Comparison of ENCODE assay signal across 36 mouse cellular contexts in the genomic region with DNA sequence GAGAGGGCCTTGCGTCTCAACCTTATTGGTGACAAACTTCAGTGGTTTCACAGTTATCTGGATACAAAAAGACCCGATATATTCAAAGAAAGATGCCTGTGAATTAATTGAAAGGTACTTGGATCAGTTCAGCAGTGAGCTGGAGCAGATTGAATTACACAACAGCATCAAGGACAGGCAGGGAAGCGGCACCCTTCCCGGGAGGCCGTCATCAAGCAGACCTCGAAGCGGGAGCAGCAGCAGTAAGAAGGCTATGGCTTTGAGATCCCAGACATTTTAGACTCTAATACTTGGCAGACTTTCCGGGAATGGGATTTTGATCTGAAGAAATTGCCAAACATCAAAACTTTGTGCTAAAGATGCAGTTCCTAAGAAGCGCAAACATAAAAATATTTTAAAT. TPM values are rescaled to one million over a fixed set of nuclear protein-coding genes. Genes with fewer than 3 reads are reported as not detected.
DNase-seq lines count a peak whose midpoint lies in the region; ATAC-seq and TF ChIP-seq lines count a peak whose summit lies in the region.
"Had no signal": no experiment of that assay in that cellular context is flagged by ENCODE, and none has a peak within 500 bp of the region (broad histone marks: within the 10 kb centered on the region; RNA-seq: fewer than 3 reads in every experiment).

No protein-coding gene starts in this region.

- no peak overlapping the region for H3K4me2 ChIP-seq in kidney, postnatal 0 days (ENCODE audit: low read length)
- no peak overlapping the region for H3K4me2 ChIP-seq in kidney, embryonic 14.5 days (replicated peaks; ENCODE audit: low read depth, low read length)
- no peak overlapping the region for H3K4me2 ChIP-seq in midbrain, embryonic 13.5 days (replicated peaks)
- H3K4me2 ChIP-seq: embryonic facial prominence, embryonic 15.5 days; heart, embryonic 11.5 days; hindbrain, embryonic 12.5 days; hindbrain, embryonic 15.5 days had no signal

- peak; percentile 58 for DNase-seq in adrenal gland, postnatal 10 days
- DNase-seq in adrenal gland, postnatal 4 days (ENCODE audit: low spot score in 2 of 2), result no peak
- DNase-seq in kidney, postnatal 0 days (ENCODE audit: low spot score), result peak; percentile 21
- peak; percentile 34 for DNase-seq in adrenal gland, postnatal 25 days
- peak; percentile 42 for DNase-seq in testis, postnatal 10 days (ENCODE audit: low spot score)
- DNase-seq: B cell, adult 2 months; cerebellum, adult 11 months; cerebellum, adult 2 months; cerebellum, postnatal 36 days; embryo, embryonic 11 days; forebrain, postnatal 0 days; gastrocnemius, adult 2 months; gastrocnemius, postnatal 14 days; heart, adult 11 months had no signal

- no peak for TF ChIP-seq CTCF in kidney, postnatal 0 days (IDR thresholded peaks at IDR 0.05; ENCODE audit: low read depth)

- H3K4me3 ChIP-seq in kidney, postnatal 0 days (replicated peaks; ENCODE audit: low read depth, low read length), result no peak overlapping the region
- no peak overlapping the region for H3K4me3 ChIP-seq in kidney, embryonic 14.5 days (ENCODE audit: low read length)
- no peak overlapping the region for H3K4me3 ChIP-seq in midbrain, embryonic 13.5 days (replicated peaks)
- H3K4me3 ChIP-seq: embryonic facial prominence, embryonic 15.5 days; gastrocnemius, adult 2 months; hindbrain, embryonic 12.5 days; hindbrain, embryonic 15.5 days had no signal

- no peaks in the 10 kb centered on the region for H3K9me3 ChIP-seq in kidney, postnatal 0 days (replicated peaks; ENCODE audit: low read length)
- H3K9me3 ChIP-seq in kidney, embryonic 14.5 days (ENCODE audit: control insufficient read depth, low read length), result no peaks in the 10 kb centered on the region
- H3K9me3 ChIP-seq in midbrain, embryonic 13.5 days, result no peaks in the 10 kb centered on the region
- H3K9me3 ChIP-seq: embryonic facial prominence, embryonic 15.5 days; G1E; hindbrain, embryonic 12.5 days; hindbrain, embryonic 15.5 days had no signal

- H3K27me3 ChIP-seq in kidney, postnatal 0 days (ENCODE audit: insufficient read depth, low read length), result no peaks in the 10 kb centered on the region
- no peaks in the 10 kb centered on the region for H3K27me3 ChIP-seq in kidney, embryonic 14.5 days (ENCODE audit: control insufficient read depth, insufficient read depth, low read length)
- H3K27me3 ChIP-seq in midbrain, embryonic 13.5 days, result no peaks in the 10 kb centered on the region
- H3K27me3 ChIP-seq: CH12.LX; embryonic facial prominence, embryonic 15.5 days; hindbrain, embryonic 12.5 days; hindbrain, embryonic 15.5 days had no signal

- no peak overlapping the region for H3K27ac ChIP-seq in kidney, postnatal 0 days
- no peak overlapping the region for H3K27ac ChIP-seq in kidney, embryonic 14.5 days (ENCODE audit: low read depth, low read length)
- no peak overlapping the region for H3K27ac ChIP-seq in midbrain, embryonic 13.5 days
- H3K27ac ChIP-seq: embryonic facial prominence, embryonic 15.5 days; gastrocnemius, adult 2 months; hindbrain, embryonic 12.5 days; hindbrain, embryonic 15.5 days had no signal

- H3K36me3 ChIP-seq in kidney, postnatal 0 days (ENCODE audit: insufficient read depth, low read length), result no peaks in the 10 kb centered on the region
- no peaks in the 10 kb centered on the region for H3K36me3 ChIP-seq in kidney, embryonic 14.5 days (ENCODE audit: control insufficient read depth, insufficient read depth, low read length)
- no peaks in the 10 kb centered on the region for H3K36me3 ChIP-seq in midbrain, embryonic 13.5 days
- H3K36me3 ChIP-seq: embryonic facial prominence, embryonic 15.5 days; G1E; hindbrain, embryonic 12.5 days; hindbrain, embryonic 15.5 days had no signal

- ATAC-seq in kidney, postnatal 0 days (replicated peaks; ENCODE audit: low FRiP score, low read depth), result no peak
- ATAC-seq in kidney, embryonic 14.5 days (ENCODE audit: low FRiP score, low TSS enrichment), result no peak
- no peak for ATAC-seq in midbrain, embryonic 13.5 days
- ATAC-seq: forebrain, embryonic 14.5 days; forebrain, postnatal 0 days; intestine, postnatal 0 days; Patski had no signal

- H3K9ac ChIP-seq in kidney, postnatal 0 days (ENCODE audit: low read depth, low read length), result no peak overlapping the region
- no peak overlapping the region for H3K9ac ChIP-seq in kidney, embryonic 14.5 days (ENCODE audit: low read depth, low read length)
- H3K9ac ChIP-seq in midbrain, embryonic 13.5 days (replicated peaks), result no peak overlapping the region
- H3K9ac ChIP-seq: embryonic facial prominence, embryonic 15.5 days; forebrain, postnatal 0 days; hindbrain, embryonic 12.5 days; hindbrain, embryonic 15.5 days had no signal

- no peaks in the 10 kb centered on the region for H3K4me1 ChIP-seq in kidney, postnatal 0 days (replicated peaks; ENCODE audit: insufficient read depth, low read length)
- no peaks in the 10 kb centered on the region for H3K4me1 ChIP-seq in kidney, embryonic 14.5 days (ENCODE audit: control insufficient read depth, insufficient read depth, low read length)
- no peaks in the 10 kb centered on the region for H3K4me1 ChIP-seq in midbrain, embryonic 13.5 days (replicated peaks)
- H3K4me1 ChIP-seq: embryonic facial prominence, embryonic 15.5 days; hindbrain, embryonic 12.5 days; hindbrain, embryonic 15.5 days had no signal

- 44% methylated on average over 9 of the region's 9 CpGs for WGBS in kidney, postnatal 0 days
- WGBS in kidney, embryonic 14.5 days, result 49% methylated on average over 9 of the region's 9 CpGs
- 72% methylated on average over 9 of the region's 9 CpGs for WGBS in midbrain, embryonic 13.5 days

RNA-seq across cellular contexts. Expression of a gene that starts 4.4 kb away (rescaled TPM):
- total RNA-seq in adrenal gland, postnatal 10 days (2021), result 100 to 1,000 TPM; 263 to 490 TPM
- 100 to 1,000 TPM; 902 to 972 TPM for total RNA-seq in adrenal gland, postnatal 4 days (2021)
- polyA plus RNA-seq in kidney, postnatal 0 days (2015; fragmentation: Nextera tagmentation; extraction: Ambion mirVana), result 0.11 TPM in 1 of 2 replicates, not detected in the other
- not detected in 2 replicates for polyA plus RNA-seq in kidney, embryonic 14.5 days (2014; fragmentation: Nextera tagmentation; extraction: Ambion mirVana)
- total RNA-seq in adrenal gland, postnatal 25 days (2021), result 1,366 and 2,446 TPM in 2 replicates
- 0.12 and 0.36 TPM in 2 replicates for polyA plus RNA-seq in midbrain, embryonic 13.5 days (2015; fragmentation: Nextera tagmentation; extraction: Ambion mirVana)
- total RNA-seq: CH12.LX; forebrain, postnatal 0 days; gastrocnemius, adult 2 months; gastrocnemius, postnatal 14 days; gastrocnemius, postnatal 4 days; heart, postnatal 25 days; hematopoietic stem cell, adult 5-6 weeks had no signal
- polyA plus RNA-seq: cerebellum, adult 2 months; cortical plate, adult 2 months; forebrain, embryonic 11.5 days; forebrain, embryonic 14.5 days; forebrain, postnatal 0 days; frontal cortex, adult 2 months; G1E; Patski had no signal

RNA-seq across cellular contexts. Expression of a gene that starts 22.7 kb away (rescaled TPM):
- not detected for total RNA-seq in adrenal gland, postnatal 10 days (2021)
- total RNA-seq in adrenal gland, postnatal 4 days (2021), result under 1 TPM in 1 of 2 experiments, not detected in 1; 0.50 TPM
- polyA plus RNA-seq in kidney, postnatal 0 days (2015; fragmentation: Nextera tagmentation; extraction: Ambion mirVana), result 0.33 TPM in 1 of 2 replicates, not detected in the other
- polyA plus RNA-seq in kidney, embryonic 14.5 days (2014; fragmentation: Nextera tagmentation; extraction: Ambion mirVana), result not detected in 2 replicates
- total RNA-seq in adrenal gland, postnatal 25 days (2021), result 0.49 TPM in 1 of 2 replicates, not detected in the other
- polyA plus RNA-seq in midbrain, embryonic 13.5 days (2015; fragmentation: Nextera tagmentation; extraction: Ambion mirVana), result not detected in 2 replicates
- total RNA-seq: CH12.LX; forebrain, postnatal 0 days; gastrocnemius, adult 2 months; gastrocnemius, postnatal 14 days; gastrocnemius, postnatal 4 days; heart, adult 8-10 months; heart, postnatal 25 days; hematopoietic stem cell, adult 5-6 weeks had no signal
- polyA plus RNA-seq: cerebellum, adult 2 months; cortical plate, adult 2 months; forebrain, embryonic 14.5 days; forebrain, postnatal 0 days; frontal cortex, adult 2 months; G1E; heart, embryonic 11.5 days; heart, embryonic 14.5 days; heart, postnatal 0 days; hindbrain, embryonic 12.5 days; hindbrain, embryonic 15.5 days; intestine, embryonic 14.5 days; intestine, postnatal 0 days; Patski had no signal

RNA-seq across cellular contexts. Expression of a gene that starts 35.0 kb away (rescaled TPM):
- total RNA-seq in adrenal gland, postnatal 10 days (2021), result not detected
- not detected for total RNA-seq in adrenal gland, postnatal 4 days (2021)
- polyA plus RNA-seq in kidney, postnatal 0 days (2015; fragmentation: Nextera tagmentation; extraction: Ambion mirVana), result not detected in 2 replicates
- polyA plus RNA-seq in kidney, embryonic 14.5 days (2014; fragmentation: Nextera tagmentation; extraction: Ambion mirVana), result not detected in 2 replicates
- not detected in 2 replicates for total RNA-seq in adrenal gland, postnatal 25 days (2021)
- polyA plus RNA-seq in midbrain, embryonic 13.5 days (2015; fragmentation: Nextera tagmentation; extraction: Ambion mirVana), result not detected in 2 replicates
- total RNA-seq: CH12.LX; forebrain, postnatal 0 days; gastrocnemius, adult 2 months; gastrocnemius, postnatal 14 days; gastrocnemius, postnatal 4 days; heart, adult 8-10 months; heart, postnatal 25 days; hematopoietic stem cell, adult 5-6 weeks had no signal
- polyA plus RNA-seq: cerebellum, adult 2 months; cortical plate, adult 2 months; embryonic facial prominence, embryonic 11.5 days; forebrain, embryonic 11.5 days; forebrain, embryonic 14.5 days; forebrain, postnatal 0 days; frontal cortex, adult 2 months; G1E; heart, embryonic 11.5 days; heart, embryonic 14.5 days; heart, postnatal 0 days; hindbrain, embryonic 12.5 days; intestine, embryonic 14.5 days; intestine, postnatal 0 days; Patski had no signal

RNA-seq across cellular contexts. Expression of a gene that starts 45.3 kb away (rescaled TPM):
- total RNA-seq in adrenal gland, postnatal 10 days (2021), result not detected
- not detected for total RNA-seq in adrenal gland, postnatal 4 days (2021)
- polyA plus RNA-seq in kidney, postnatal 0 days (2015; fragmentation: Nextera tagmentation; extraction: Ambion mirVana), result not detected in 2 replicates
- not detected in 2 replicates for polyA plus RNA-seq in kidney, embryonic 14.5 days (2014; fragmentation: Nextera tagmentation; extraction: Ambion mirVana)
- total RNA-seq in adrenal gland, postnatal 25 days (2021), result not detected in 2 replicates
- polyA plus RNA-seq in midbrain, embryonic 13.5 days (2015; fragmentation: Nextera tagmentation; extraction: Ambion mirVana), result not detected in 2 replicates
- total RNA-seq: CH12.LX; forebrain, postnatal 0 days; G1E; gastrocnemius, adult 2 months; gastrocnemius, postnatal 14 days; gastrocnemius, postnatal 4 days; heart, adult 8-10 months; heart, postnatal 25 days; hematopoietic stem cell, adult 5-6 weeks had no signal
- polyA plus RNA-seq: cerebellum, adult 2 months; cortical plate, adult 2 months; forebrain, embryonic 14.5 days; forebrain, postnatal 0 days; frontal cortex, adult 2 months; G1E; heart, embryonic 11.5 days; heart, embryonic 14.5 days; heart, postnatal 0 days; hindbrain, embryonic 12.5 days; hindbrain, embryonic 15.5 days; intestine, embryonic 14.5 days; intestine, postnatal 0 days; Patski had no signal

RNA-seq across cellular contexts. Expression of a gene that starts 53.9 kb away (rescaled TPM):
- total RNA-seq in adrenal gland, postnatal 10 days (2021), result not detected
- total RNA-seq in adrenal gland, postnatal 4 days (2021), result not detected
- not detected in 2 replicates for polyA plus RNA-seq in kidney, postnatal 0 days (2015; fragmentation: Nextera tagmentation; extraction: Ambion mirVana)
- polyA plus RNA-seq in kidney, embryonic 14.5 days (2014; fragmentation: Nextera tagmentation; extraction: Ambion mirVana), result not detected in 2 replicates
- total RNA-seq in adrenal gland, postnatal 25 days (2021), result not detected in 2 replicates
- polyA plus RNA-seq in midbrain, embryonic 13.5 days (2015; fragmentation: Nextera tagmentation; extraction: Ambion mirVana), result 0.30 TPM in 1 of 2 replicates, not detected in the other
- total RNA-seq: CH12.LX; forebrain, postnatal 0 days; G1E; gastrocnemius, adult 2 months; gastrocnemius, postnatal 14 days; gastrocnemius, postnatal 4 days; heart, adult 8-10 months; heart, postnatal 25 days; hematopoietic stem cell, adult 5-6 weeks had no signal
- polyA plus RNA-seq: cerebellum, adult 2 months; cortical plate, adult 2 months; embryonic facial prominence, embryonic 11.5 days; forebrain, embryonic 11.5 days; forebrain, embryonic 14.5 days; frontal cortex, adult 2 months; G1E; heart, postnatal 0 days; hindbrain, embryonic 12.5 days; intestine, embryonic 14.5 days; intestine, postnatal 0 days; Patski had no signal

Comparison
In these comparisons a context has a peak if more than half of its experiments do, and no peak if none do; other contexts are left out.
1. DNase-seq: peak in adrenal gland, postnatal 10 days (single experiment), kidney, postnatal 0 days (single experiment), adrenal gland, postnatal 25 days (single experiment) and testis, postnatal 10 days (single experiment); none in adrenal gland, postnatal 4 days (0 of 2).